Mouse (Mus musculus) layer of hippocampus, adult 11-12 months (tissue): Measurements from ENCODE around the gene Ptprg.
"Not testable (repeated sequence)": the region's sequence is repeated elsewhere in the genome, so short reads cannot be mapped to it uniquely, and the experiment has no call there.

Experiments
- DNase-seq: peaks from one replicate; pipeline ENCODE4 v3.0.0; 2022; ENCODE audit warnings: low spot score

The Ptprg gene

DNA sequence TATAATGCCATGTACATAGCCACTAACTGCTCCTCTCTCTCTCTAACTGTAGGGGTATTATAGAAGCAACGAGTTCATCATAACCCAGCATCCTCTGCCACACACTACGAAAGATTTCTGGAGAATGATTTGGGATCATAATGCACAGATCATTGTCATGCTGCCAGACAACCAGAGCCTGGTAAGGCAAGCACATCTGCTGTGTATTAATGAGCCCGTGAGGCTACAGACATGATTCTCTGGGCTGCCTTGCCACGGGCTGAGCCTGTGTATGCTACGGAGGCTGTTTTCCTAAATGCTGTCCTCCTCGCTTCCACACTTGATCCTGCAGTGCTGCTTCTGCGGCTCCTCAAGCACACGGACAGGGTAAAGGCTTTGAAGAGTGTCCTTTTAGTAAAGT is 667.2 kb downstream of the Ptprg start:
- peak; percentile 26 for DNase-seq

DNA sequence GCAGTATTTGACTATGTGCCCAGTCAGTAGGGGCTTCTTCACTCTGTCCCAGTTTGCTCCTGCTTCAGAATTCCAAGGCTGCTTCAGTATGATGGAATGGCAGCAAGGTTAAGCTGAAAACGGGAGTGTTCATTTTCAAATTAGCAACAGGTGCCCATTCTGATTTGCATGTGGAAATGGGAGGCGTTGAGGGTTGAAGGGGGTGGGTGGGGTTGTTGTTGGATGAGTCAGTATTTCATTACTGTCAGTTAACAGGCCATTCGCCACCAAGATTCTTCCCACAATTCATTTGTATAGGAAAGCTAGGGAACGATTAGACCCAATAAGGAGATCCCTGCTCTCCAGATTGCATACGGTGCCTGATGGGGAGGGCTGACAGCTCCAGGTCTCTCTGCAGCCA is 668.2 kb downstream of the Ptprg start:
- no peak for DNase-seq

DNA sequence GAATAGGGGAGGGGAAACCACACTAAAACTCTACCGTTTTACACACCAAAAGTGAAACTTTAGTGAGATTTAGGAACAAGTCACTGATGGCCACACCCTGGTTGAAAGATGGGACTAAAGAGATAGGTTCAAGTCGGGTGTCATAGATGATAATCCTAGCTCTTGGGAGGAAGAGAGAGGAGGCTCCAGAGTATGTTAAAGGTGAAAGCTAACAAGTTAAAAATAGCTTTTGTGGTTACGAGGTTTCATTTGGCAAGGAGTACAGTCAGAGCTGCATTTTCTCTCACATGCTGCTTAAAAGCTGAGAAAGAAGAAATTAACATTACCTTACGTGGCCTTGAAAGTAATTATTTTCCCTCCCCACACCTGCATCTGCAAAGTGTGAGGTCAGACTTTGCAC is 690.4 kb downstream of the Ptprg start:
- no peak for DNase-seq

DNA sequence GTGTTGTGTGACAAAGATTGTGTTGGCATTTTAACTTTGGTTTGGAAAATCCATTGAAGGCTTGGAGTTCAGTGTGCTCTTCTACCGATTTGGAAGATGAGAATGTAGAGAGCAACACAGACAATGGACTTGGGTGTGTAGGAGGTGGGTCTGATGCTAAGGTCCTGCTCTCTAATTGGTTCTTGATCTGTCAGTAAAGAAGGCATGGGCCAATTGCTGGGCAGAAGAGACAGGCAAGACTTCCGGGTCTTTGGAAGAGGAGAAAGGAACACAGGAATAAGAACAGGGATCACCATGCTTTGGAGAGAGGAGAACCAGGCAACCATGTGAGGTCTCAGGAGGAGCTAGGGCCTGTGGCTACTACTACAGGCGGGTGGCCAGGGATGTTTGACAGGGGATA is 722.7 kb downstream of the Ptprg start:
- no peak for DNase-seq

DNA sequence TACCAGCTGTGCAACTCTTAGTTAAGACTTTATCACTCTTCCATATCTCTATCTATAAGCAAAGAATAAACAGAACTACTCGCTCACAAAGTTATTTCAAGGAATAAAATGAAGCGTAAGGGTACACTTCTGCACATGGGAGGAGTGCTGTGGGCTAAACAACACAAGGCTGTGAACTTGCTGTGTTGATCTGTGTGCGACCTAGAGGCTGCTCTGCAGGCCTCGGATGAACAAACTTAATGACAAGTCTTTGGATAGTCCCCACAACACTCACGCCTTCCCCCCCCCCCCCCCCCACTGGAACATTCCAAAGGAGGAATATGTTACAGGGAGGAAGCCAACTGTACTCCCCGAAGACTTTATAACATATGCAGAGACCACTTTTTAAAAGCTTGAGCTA is 730.3 kb downstream of the Ptprg start, which contains the start of gene Gm49355:
Gm49355 (plus strand) TSS at position 336 of the 400 bp plus-strand sequence.
- DNase-seq = no peak

DNA sequence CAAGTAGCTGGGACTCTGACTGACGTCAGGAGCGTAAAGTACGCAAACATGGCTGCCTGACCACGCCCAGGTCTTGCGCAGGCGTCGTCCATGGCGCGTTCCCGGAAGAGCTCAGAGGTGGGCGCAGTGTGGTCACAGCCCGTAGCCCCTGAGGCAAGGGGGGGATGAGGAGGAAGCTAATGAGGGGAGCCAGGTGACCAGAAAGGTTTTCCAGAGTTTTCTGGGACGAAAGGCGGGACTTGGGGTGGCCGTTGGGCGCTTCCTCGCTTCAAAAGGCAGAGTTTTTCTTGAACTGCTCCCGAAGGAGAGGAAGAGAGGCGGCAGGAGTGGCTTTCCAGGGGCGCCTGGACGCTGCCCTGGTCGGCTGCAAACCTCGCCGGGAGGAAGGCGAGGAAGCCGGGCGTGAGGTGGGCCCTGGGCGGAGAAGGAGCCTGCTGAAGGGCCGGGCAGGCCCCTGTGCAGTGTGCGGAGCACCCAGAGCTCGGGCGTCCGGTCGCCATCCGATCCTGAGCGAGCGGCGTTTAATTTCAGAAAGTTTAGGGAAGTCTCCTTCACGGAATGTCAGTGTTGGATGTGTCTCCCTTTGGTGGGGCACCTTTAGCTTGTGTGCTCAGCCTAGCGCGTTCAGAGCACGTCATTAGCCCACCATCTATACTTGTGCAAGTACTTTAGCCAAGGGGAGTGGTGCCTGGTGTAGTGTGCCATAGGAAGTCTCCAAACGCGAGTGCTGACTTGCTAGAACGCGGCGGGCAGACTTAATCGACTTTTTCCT is 731.0 kb downstream of the Ptprg start, which contains the start of gene 3830406C13Rik:
3830406C13Rik (plus strand) TSS at position 33 of the 772 bp plus-strand sequence.
- DNase-seq = peak; percentile 85

DNA sequence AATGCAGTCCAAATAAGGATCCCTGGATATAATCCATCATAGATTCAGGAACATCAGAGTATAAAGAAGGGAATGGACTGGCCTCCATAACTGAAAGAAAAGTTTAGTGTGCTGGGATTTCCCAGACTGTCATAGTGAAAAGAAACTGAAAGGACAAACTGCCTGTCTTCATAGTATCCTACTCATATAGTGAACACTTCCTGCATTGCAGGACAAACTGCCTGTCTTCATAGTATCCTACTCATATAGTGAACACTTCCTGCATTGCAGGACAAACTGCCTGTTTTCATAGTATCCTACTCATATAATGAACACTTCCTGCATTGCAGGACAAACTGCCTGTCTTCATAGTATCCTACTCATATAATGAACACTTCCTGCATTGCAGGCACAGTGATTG is 736.4 kb downstream of the Ptprg start:
- DNase-seq = not testable (repeated sequence)
